Mouse (Mus musculus): Measurements from ENCODE around the gene Fbxw21.

GRCm38 (mm10) chr9:109113331-109113730 lies 48.5 kb downstream of the Fbxw21 start:
- TF ChIP-seq CTCF (IDR thresholded peaks at IDR 0.05; ENCODE audit: low read depth, low read length) (no peak), POLR2AphosphoS5 (IDR thresholded peaks at IDR 0.05; ENCODE audit: insufficient replicate concordance, low read depth, low read length) (no peak), GATA1 (IDR thresholded peaks at IDR 0.05; ENCODE audit: borderline replicate concordance, low read length) (no peak), TAL1 (conservative IDR thresholded peaks at IDR 0.05; ENCODE audit: low read depth, low read length) (no peak), GATA2 (IDR thresholded peaks at IDR 0.05; ENCODE audit: borderline replicate concordance, low read depth, low read length) (no peak)

All from G1E (cell line).